Mouse (Mus musculus) kidney, postnatal 0 days (tissue): Measurements from ENCODE around the gene Klc3. TPM values are rescaled to one million over a fixed set of nuclear protein-coding genes. Genes with fewer than 3 reads are reported as not detected.

ENCODE experiments used
- ATAC-seq: fragments of 200-750 bp; cut with Nextera tagmentation; replicated peaks from 2 replicates; pipeline ENCODE4 v1.8.0; 2017; ENCODE audit warnings: low read depth, moderate number of reproducible peaks, moderate TSS enrichment, moderate library complexity; ENCODE audit not compliant: low FRiP score
- DNase-seq: peaks from one replicate; pipeline ENCODE4 v3.0.0-alpha.2; 2016; ENCODE audit warnings: low spot score
- H3K27ac ChIP-seq: fragments of 300-500 bp; sonication (generic); 2 replicates; pipeline ENCODE4 v1.5.1; 2014; ENCODE audit warnings: mild to moderate bottlenecking
- H3K27me3 ChIP-seq: fragments of 300-500 bp; sonication (generic); 2 replicates; pipeline ENCODE4 v1.6.1; 2014; ENCODE audit warnings: low read length, mixed read lengths; ENCODE audit not compliant: insufficient read depth
- H3K36me3 ChIP-seq: fragments of 300-500 bp; sonication (generic); 2 replicates; pipeline ENCODE4 v1.6.1; 2014; ENCODE audit warnings: low read length, mixed read lengths; ENCODE audit not compliant: insufficient read depth
- H3K4me1 ChIP-seq: fragments of 300-500 bp; sonication (generic); replicated peaks from 2 replicates; pipeline ENCODE4 v1.6.1; 2014; ENCODE audit warnings: antibody characterized with exemption, low read length, mixed read lengths; ENCODE audit not compliant: insufficient read depth
- H3K4me2 ChIP-seq: fragments of 300-500 bp; sonication (generic); 2 replicates; pipeline ENCODE4 v1.6.1; 2014; ENCODE audit warnings: mild to moderate bottlenecking, low read length, moderate library complexity, mixed read lengths
- H3K4me3 ChIP-seq: fragments of 300-500 bp; sonication (generic); replicated peaks from 2 replicates; pipeline ENCODE4 v1.5.1; 2014; ENCODE audit warnings: low read depth, low read length
- H3K9ac ChIP-seq: fragments of 300-500 bp; sonication (generic); 2 replicates; pipeline ENCODE4 v1.6.1; 2014; ENCODE audit warnings: low read depth, low read length
- H3K9me3 ChIP-seq: fragments of 300-500 bp; sonication (generic); replicated peaks from 2 replicates; pipeline ENCODE4 v1.6.1; 2016; ENCODE audit warnings: low read length, inconsistent platforms, mixed read lengths
- CTCF ChIP-seq: IDR thresholded peaks from 2 replicates; pipeline ENCODE4 v1.5.1; 2016; ENCODE audit warnings: antibody characterized with exemption, low read depth, mild to moderate bottlenecking, moderate library complexity
- WGBS: fragments of 180-500 bp; shearing (Covaris S2); extraction: QIAGEN DNeasy Blood & Tissue Kit; methylation state at CpG from one replicate; pipeline ENCODE4 v1.1.7; 2014; 5-methylcytosine and 5-hydroxymethylcytosine counted together
- polyA plus RNA-seq: library from polyadenylated mRNA; unstranded; fragments of >200 nt; fragmentation: Nextera tagmentation; extraction: Ambion mirVana; gene quantifications from 2 replicates; pipeline ENCODE4 v1.2.1, GENCODE M21; 2015

Gene Klc3
- polyA plus RNA-seq, 1 experiment from 2014 or later: 6.7 TPM

GRCm38 (mm10) chr7:19402535-19403112, 1.3 kb downstream of the Klc3 start:
- H3K4me3 ChIP-seq: no peak overlapping the region
- no peaks in the 10 kb centered on the region for H3K36me3 ChIP-seq
- DNase-seq (no peak), ATAC-seq (no peak)
- no peak overlapping the region for H3K9ac ChIP-seq
- H3K27ac ChIP-seq: no peak overlapping the region
- 0 out of 2 replicates have a peak, but pooled peaks cover 4% of the 10 kb centered on the region for H3K4me1 ChIP-seq
- WGBS: 76% methylated on average over 9 of the region's 9 CpGs
- H3K27me3 ChIP-seq: no peaks in the 10 kb centered on the region; the same call in 1 of the 2 replicates
- H3K9me3 ChIP-seq: no peaks in the 10 kb centered on the region
- no peak overlapping the region for H3K4me2 ChIP-seq
- TF ChIP-seq CTCF: no peak

- TF ChIP-seq CTCF: peak; percentile 42
- 89% methylated on average over 4 of the region's 4 CpGs for WGBS
- H3K9ac ChIP-seq: no peak overlapping the region
- H3K4me1 ChIP-seq: 0 out of 2 replicates have a peak, but pooled peaks cover 4% of the 10 kb centered on the region
- no peaks in the 10 kb centered on the region; the same call in 1 of the 2 replicates for H3K27me3 ChIP-seq
- H3K9me3 ChIP-seq: no peaks in the 10 kb centered on the region
- no peaks in the 10 kb centered on the region for H3K36me3 ChIP-seq
- H3K4me3 ChIP-seq: no peak overlapping the region
- DNase-seq (no peak), ATAC-seq (no peak)
- H3K4me2 ChIP-seq: no peak overlapping the region
- H3K27ac ChIP-seq: no peak overlapping the region
Observed at GRCm38 (mm10) chr7:19400946-19401345, 3.0 kb downstream of the Klc3 start.

- WGBS: 2% methylated on average over 27 of the region's 27 CpGs
- TF ChIP-seq CTCF: no peak
- Histone ChIP-seq H3K9me3 (no peaks in the 10 kb centered on the region), H3K27ac (0 out of 2 replicates have a peak overlapping the region, but pooled peaks have one; percentile 25), H3K9ac (peak overlapping the region; percentile 54), H3K4me2 (peak overlapping the region; percentile 65), H3K4me3 (peak overlapping the region; percentile 29), H3K4me1 (0 out of 2 replicates have a peak, but pooled peaks cover 4% of the 10 kb centered on the region), H3K36me3 (0 out of 2 replicates have a peak, but pooled peaks cover 7% of the 10 kb centered on the region), H3K27me3 (no peaks in the 10 kb centered on the region; the same call in 1 of the 2 replicates)
- ATAC-seq: peak; percentile 57; the same call in 1 of the 2 replicates
- peak; percentile 60 for DNase-seq
Observed at GRCm38 (mm10) chr7:19399496-19400280, 4.2 kb downstream of the Klc3 start.

GRCm38 (mm10) chr7:19394484-19394883, 9.4 kb downstream of the Klc3 start:
- 83% methylated on average over 8 of the region's 8 CpGs for WGBS
- Histone ChIP-seq H3K4me3 (no peak overlapping the region), H3K27me3 (no peaks in the 10 kb centered on the region), H3K4me2 (no peak overlapping the region), H3K36me3 (peaks cover 58% of the 10 kb centered on the region), H3K9ac (no peak overlapping the region), H3K27ac (no peak overlapping the region), H3K4me1 (no peaks in the 10 kb centered on the region), H3K9me3 (no peaks in the 10 kb centered on the region)
- TF ChIP-seq CTCF: no peak
- ATAC-seq (no peak), DNase-seq (no peak)

- no peak overlapping the region for H3K4me3 ChIP-seq
- H3K27ac ChIP-seq: no peak overlapping the region
- DNase-seq: no peak
- ATAC-seq: no peak
- 88% methylated on average over 10 of the region's 10 CpGs for WGBS
- TF ChIP-seq CTCF: no peak
- H3K27me3 ChIP-seq: no peaks in the 10 kb centered on the region
- peaks cover 84% of the 10 kb centered on the region for H3K36me3 ChIP-seq
- no peak overlapping the region for H3K4me2 ChIP-seq
- no peaks in the 10 kb centered on the region for H3K9me3 ChIP-seq
- no peak overlapping the region for H3K9ac ChIP-seq
- H3K4me1 ChIP-seq: no peaks in the 10 kb centered on the region
Observed at GRCm38 (mm10) chr7:19388699-19389413, 15.0 kb downstream of the Klc3 start.

GRCm38 (mm10) chr7:19383708-19384107, 20.2 kb downstream of the Klc3 start:
- Histone ChIP-seq H3K4me2 (no peak overlapping the region), H3K9ac (no peak overlapping the region), H3K27me3 (no peaks in the 10 kb centered on the region), H3K27ac (no peak overlapping the region), H3K36me3 (peaks cover 33% of the 10 kb centered on the region), H3K9me3 (no peaks in the 10 kb centered on the region), H3K4me1 (no peaks in the 10 kb centered on the region; the same call in 1 of the 2 replicates), H3K4me3 (no peak overlapping the region)
- ATAC-seq: no peak
- TF ChIP-seq CTCF: no peak
- 88% methylated on average over 9 of the region's 9 CpGs for WGBS
- DNase-seq: no peak
